Mouse (Mus musculus) intestine, postnatal 0 days (tissue): ENCODE measurements around the gene Lrrc2. TPM values are rescaled to one million over a fixed set of nuclear protein-coding genes. Genes with fewer than 3 reads are reported as not detected.

Experiments
- ATAC-seq: fragments of 200-750 bp; cut with Nextera tagmentation; 2 replicates; pipeline ENCODE4 v1.8.0; 2017; ENCODE audit warnings: mild to moderate bottlenecking, moderate TSS enrichment, moderate library complexity
- H3K27ac ChIP-seq: fragments of 300-500 bp; sonication (generic); 2 replicates; pipeline ENCODE4 v1.5.1; 2014; ENCODE audit warnings: mild to moderate bottlenecking, low read depth, low read length, moderate library complexity
- H3K27me3 ChIP-seq: fragments of 300-500 bp; sonication (generic); replicated peaks from 2 replicates; pipeline ENCODE4 v1.6.1; 2014; ENCODE audit warnings: low read length, mixed read lengths; ENCODE audit not compliant: control insufficient read depth, insufficient read depth
- H3K36me3 ChIP-seq: fragments of 300-500 bp; sonication (generic); 2 replicates; pipeline ENCODE4 v1.6.1; 2014; ENCODE audit warnings: mild to moderate bottlenecking, moderate library complexity; ENCODE audit not compliant: control insufficient read depth, insufficient read depth
- H3K4me1 ChIP-seq: fragments of 300-500 bp; sonication (generic); replicated peaks from 2 replicates; pipeline ENCODE4 v1.6.1; 2014; ENCODE audit warnings: antibody characterized with exemption, low read length, mixed read lengths; ENCODE audit not compliant: control insufficient read depth, insufficient read depth
- H3K4me2 ChIP-seq: fragments of 300-500 bp; sonication (generic); replicated peaks from 2 replicates; pipeline ENCODE4 v1.6.1; 2014; ENCODE audit warnings: low read depth, mild to moderate bottlenecking, moderate library complexity
- H3K4me3 ChIP-seq: fragments of 300-500 bp; sonication (generic); 2 replicates; pipeline ENCODE4 v1.5.1; 2014; ENCODE audit warnings: low read depth, low read length
- H3K9ac ChIP-seq: fragments of 300-500 bp; sonication (generic); 2 replicates; pipeline ENCODE4 v1.6.1; 2014; ENCODE audit warnings: mild to moderate bottlenecking, low read depth, low read length
- H3K9me3 ChIP-seq: fragments of 300-500 bp; sonication (generic); 2 replicates; pipeline ENCODE4 v1.6.1; 2016; ENCODE audit warnings: mixed run types; ENCODE audit not compliant: control insufficient read depth
- CTCF ChIP-seq: sonication (generic); IDR thresholded peaks from 2 replicates; pipeline ENCODE4 v1.5.1; 2016; ENCODE audit warnings: low read depth, mild to moderate bottlenecking, control low read depth, antibody characterized with exemption, moderate library complexity
- WGBS: fragments of 180-500 bp; shearing (Covaris S2); extraction: QIAGEN DNeasy Blood & Tissue Kit; methylation state at CpG from one replicate; pipeline ENCODE4 v1.1.7; 2014; 5-methylcytosine and 5-hydroxymethylcytosine counted together
- polyA plus RNA-seq: library from polyadenylated mRNA; unstranded; fragments of >200 nt; fragmentation: Nextera tagmentation; extraction: Ambion mirVana; gene quantifications from 2 replicates; pipeline ENCODE4 v1.2.1, GENCODE M21; 2015

Gene Lrrc2
- polyA plus RNA-seq, 1 experiment from 2014 or later = 0.23 TPM

DNA sequence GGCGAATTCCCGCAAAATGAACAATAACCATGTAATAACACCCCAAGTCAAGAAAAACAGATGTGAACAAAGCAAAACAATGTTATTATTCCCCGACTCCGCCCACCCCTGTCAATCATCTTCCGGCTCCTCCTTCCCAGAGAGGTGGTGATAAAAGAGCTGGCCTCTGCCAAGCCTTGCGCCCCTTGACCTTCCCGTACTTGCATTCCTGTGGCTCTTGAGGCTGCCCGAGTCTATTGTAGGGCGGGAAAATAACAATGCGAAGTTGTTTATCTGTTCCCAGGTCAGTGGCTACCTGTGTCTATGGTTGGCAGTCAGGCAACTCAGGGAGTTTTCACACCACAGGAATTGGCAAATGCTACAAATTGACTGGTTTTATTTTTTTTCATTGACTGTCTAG is 48.5 kb downstream of the Lrrc2 start:
- Histone ChIP-seq H3K4me1 (peaks cover 11% of the 10 kb centered on the region), H3K27me3 (no peaks in the 10 kb centered on the region), H3K9ac (no peak overlapping the region), H3K9me3 (no peaks in the 10 kb centered on the region), H3K27ac (no peak overlapping the region), H3K4me2 (no peak overlapping the region), H3K4me3 (no peak overlapping the region), H3K36me3 (no peaks in the 10 kb centered on the region)
- TF ChIP-seq CTCF = no peak
- ATAC-seq = peak; percentile 38; the same call in 1 of the 2 replicates
- WGBS = 52% methylated on average over 10 of the region's 10 CpGs

- no peak overlapping the region for H3K9ac ChIP-seq
- no peak for TF ChIP-seq CTCF
- ATAC-seq = no peak
- H3K9me3 ChIP-seq = no peaks in the 10 kb centered on the region
- peaks cover 11% of the 10 kb centered on the region for H3K4me1 ChIP-seq
- no peaks in the 10 kb centered on the region for H3K27me3 ChIP-seq
- H3K4me2 ChIP-seq = no peak overlapping the region
- no peak overlapping the region for H3K27ac ChIP-seq
- 63% methylated on average over 12 of the region's 12 CpGs for WGBS
- H3K4me3 ChIP-seq = no peak overlapping the region
- H3K36me3 ChIP-seq = no peaks in the 10 kb centered on the region
Observed at GRCm38 (mm10) chr9:111001621-111002020, 50.3 kb downstream of the Lrrc2 start.

DNA sequence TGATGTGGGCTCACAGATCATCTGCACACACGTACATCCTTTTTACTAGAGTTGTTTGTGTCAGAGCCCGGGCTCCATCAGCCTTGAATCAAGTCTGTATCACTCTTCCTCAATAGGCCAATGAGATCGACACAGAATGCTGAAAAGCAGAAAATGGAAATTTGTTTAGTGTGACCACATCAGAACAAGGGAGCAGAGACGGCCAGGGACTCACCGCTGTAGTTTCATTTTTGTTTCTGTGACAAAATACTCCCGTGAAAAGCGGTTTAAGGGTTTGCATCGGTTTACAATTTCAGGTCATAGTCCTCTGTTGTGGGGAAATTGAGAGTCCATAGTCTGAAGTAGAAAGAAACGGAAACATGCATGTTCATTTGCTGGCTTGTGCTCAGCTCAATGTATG is 51.9 kb downstream of the Lrrc2 start:
- H3K9ac ChIP-seq = no peak overlapping the region
- no peaks in the 10 kb centered on the region for H3K36me3 ChIP-seq
- peak; percentile 68 for ATAC-seq
- H3K27ac ChIP-seq = no peak overlapping the region
- no peaks in the 10 kb centered on the region for H3K27me3 ChIP-seq
- no peak overlapping the region for H3K4me3 ChIP-seq
- 62% methylated on average over 9 of the region's 9 CpGs for WGBS
- H3K4me1 ChIP-seq = peaks cover 11% of the 10 kb centered on the region
- no peak overlapping the region for H3K4me2 ChIP-seq
- no peak for TF ChIP-seq CTCF
- H3K9me3 ChIP-seq = no peaks in the 10 kb centered on the region

DNA sequence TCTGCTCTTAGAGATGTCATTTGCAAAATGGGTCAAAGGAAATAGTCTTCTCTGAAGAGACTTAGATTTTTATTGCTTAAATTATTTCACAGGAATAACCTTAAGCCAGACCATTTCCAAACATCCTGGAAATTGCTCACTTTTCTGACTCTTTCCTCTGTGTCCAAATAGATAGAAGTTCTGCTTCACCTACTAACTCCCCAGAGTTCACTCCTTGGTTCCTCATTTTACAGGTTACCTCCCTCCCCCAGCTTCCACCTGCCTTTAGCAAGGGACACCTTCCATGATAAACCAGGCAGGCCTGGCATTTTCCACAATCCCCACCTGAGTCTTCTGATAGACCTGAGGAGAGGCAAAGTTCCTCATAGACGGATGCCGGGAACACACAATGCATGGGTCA is 55.2 kb downstream of the Lrrc2 start:
- H3K4me3 ChIP-seq = no peak overlapping the region
- no peak overlapping the region for H3K9ac ChIP-seq
- no peak for ATAC-seq
- H3K27ac ChIP-seq = no peak overlapping the region
- H3K9me3 ChIP-seq = no peaks in the 10 kb centered on the region
- no peaks in the 10 kb centered on the region for H3K36me3 ChIP-seq
- no peaks in the 10 kb centered on the region for H3K27me3 ChIP-seq
- WGBS = 88% methylated on average over 2 of the region's 2 CpGs
- TF ChIP-seq CTCF = no peak
- H3K4me2 ChIP-seq = no peak overlapping the region
- peaks cover 3% of the 10 kb centered on the region; the same call in 1 of the 2 replicates for H3K4me1 ChIP-seq

DNA sequence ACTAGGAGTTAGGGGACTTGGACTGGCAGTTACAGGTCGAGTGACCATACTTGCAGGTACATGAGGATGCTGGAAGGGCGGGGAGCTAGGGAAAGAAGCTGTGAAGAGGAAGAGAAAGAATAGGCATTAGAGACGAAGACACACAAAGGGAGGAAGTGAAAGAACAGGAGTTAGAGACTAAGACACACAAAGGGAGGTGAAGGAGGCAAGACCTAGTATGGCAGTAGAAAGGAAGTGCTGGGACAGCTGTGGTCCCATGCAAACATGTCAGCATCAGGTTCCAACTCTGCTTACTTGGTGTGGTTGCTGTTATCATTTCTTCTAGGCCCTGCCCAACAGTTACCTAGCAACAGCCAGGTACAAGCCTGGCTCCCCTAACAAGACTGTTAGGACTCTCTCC is 58.4 kb downstream of the Lrrc2 start:
- H3K27ac ChIP-seq = no peak overlapping the region
- no peaks in the 10 kb centered on the region for H3K9me3 ChIP-seq
- no peak overlapping the region for H3K4me3 ChIP-seq
- no peak for ATAC-seq
- no peak overlapping the region for H3K9ac ChIP-seq
- H3K27me3 ChIP-seq = no peaks in the 10 kb centered on the region
- no peak overlapping the region for H3K4me2 ChIP-seq
- H3K36me3 ChIP-seq = no peaks in the 10 kb centered on the region
- TF ChIP-seq CTCF = no peak
- H3K4me1 ChIP-seq = no peaks in the 10 kb centered on the region
- WGBS = 59% methylated on average over 3 of the region's 3 CpGs

DNA sequence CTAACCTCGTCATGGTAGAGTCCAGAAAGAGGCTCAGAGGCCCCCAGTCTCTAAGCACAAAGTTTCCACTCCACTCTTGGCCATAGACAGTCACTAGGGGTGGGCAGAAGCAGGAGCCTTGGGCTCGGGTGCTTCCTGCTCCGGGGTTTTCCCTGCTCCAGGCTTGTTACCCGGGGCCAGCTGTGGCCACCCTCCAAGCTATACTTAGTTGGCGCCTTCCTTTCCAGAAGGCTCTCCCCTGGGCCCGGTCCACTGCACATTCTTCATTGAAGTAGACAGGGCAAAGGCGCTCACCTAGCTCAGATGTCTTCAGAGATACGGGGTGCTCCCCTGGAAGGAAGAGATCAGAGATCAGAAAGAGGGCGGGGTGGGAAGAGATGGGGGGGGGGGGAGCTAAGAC is 60.2 kb downstream of the Lrrc2 start:
- no peak overlapping the region for H3K4me2 ChIP-seq
- H3K36me3 ChIP-seq = no peaks in the 10 kb centered on the region
- H3K27ac ChIP-seq = no peak overlapping the region
- ATAC-seq = no peak
- 77% methylated on average over 9 of the region's 9 CpGs for whole genome bisulfite sequencing
- TF ChIP-seq CTCF = no peak
- H3K9me3 ChIP-seq = no peaks in the 10 kb centered on the region
- no peak overlapping the region for H3K4me3 ChIP-seq
- no peaks in the 10 kb centered on the region for H3K27me3 ChIP-seq
- H3K9ac ChIP-seq = no peak overlapping the region
- no peaks in the 10 kb centered on the region for H3K4me1 ChIP-seq

DNA sequence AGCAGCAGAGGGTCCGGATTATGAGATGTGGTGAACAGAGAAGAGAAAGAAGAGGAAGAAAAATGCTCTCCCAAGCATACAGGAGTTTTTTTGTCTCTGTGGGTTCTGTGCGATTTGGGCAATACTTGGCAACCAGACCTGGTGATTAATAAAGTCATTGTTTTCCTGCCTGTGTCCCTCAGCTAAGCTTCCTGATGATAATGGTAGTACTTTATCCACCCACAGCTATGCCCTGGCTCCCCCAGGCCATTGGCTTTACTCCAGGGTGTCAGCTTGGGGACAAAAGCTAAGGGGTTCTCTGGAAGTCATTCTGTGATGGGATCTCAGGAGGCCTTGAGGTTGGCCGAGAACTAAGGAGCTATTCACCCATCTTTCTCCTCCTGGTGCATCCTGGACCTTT is 60.7 kb downstream of the Lrrc2 start:
- H3K4me3 ChIP-seq = no peak overlapping the region
- no peaks in the 10 kb centered on the region for H3K9me3 ChIP-seq
- H3K36me3 ChIP-seq = no peaks in the 10 kb centered on the region
- H3K27ac ChIP-seq = no peak overlapping the region
- H3K27me3 ChIP-seq = no peaks in the 10 kb centered on the region
- no peak overlapping the region for H3K4me2 ChIP-seq
- WGBS = 81% methylated on average over 3 of the region's 3 CpGs
- H3K4me1 ChIP-seq = no peaks in the 10 kb centered on the region
- ATAC-seq = no peak
- no peak overlapping the region for H3K9ac ChIP-seq
- no peak for TF ChIP-seq CTCF
